Mouse (Mus musculus) lung, postnatal 25 days (tissue): ENCODE data around the gene Olfr1104.

Source experiments
- DNase-seq: peaks from one replicate; pipeline ENCODE4 v3.0.0; 2022; ENCODE audit warnings: low spot score

Olfr1104 gene

DNA sequence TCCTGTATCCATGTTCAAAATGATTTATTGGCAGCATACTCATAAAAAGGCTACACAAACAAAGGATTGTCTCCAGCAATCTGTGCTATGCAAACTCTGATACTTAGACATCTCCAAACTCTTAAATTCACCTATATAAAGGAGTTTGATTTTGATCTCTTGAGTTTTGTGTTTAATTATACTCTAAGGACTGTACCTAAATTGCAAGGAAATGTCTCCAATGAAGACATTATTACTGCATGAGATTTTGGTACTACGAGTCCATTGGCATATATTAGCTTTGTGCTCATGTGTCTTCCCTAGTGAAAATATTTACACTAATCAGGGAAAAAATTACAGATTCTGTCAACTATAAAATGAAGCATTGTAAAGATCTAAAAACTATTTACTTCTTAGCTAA is at the start of gene Olfr1104:
TSS of gene Olfr1104 (minus strand) at position 101 of the 400 bp plus-strand sequence.
- no peak for DNase-seq

GRCm38 (mm10) chr2:87075717-87076116 is 48.8 kb upstream of the Olfr1104 start, which contains the start of gene Olfr1107:
Olfr1107 (minus strand) TSS chr2:87075817.
- no peak for DNase-seq

DNA sequence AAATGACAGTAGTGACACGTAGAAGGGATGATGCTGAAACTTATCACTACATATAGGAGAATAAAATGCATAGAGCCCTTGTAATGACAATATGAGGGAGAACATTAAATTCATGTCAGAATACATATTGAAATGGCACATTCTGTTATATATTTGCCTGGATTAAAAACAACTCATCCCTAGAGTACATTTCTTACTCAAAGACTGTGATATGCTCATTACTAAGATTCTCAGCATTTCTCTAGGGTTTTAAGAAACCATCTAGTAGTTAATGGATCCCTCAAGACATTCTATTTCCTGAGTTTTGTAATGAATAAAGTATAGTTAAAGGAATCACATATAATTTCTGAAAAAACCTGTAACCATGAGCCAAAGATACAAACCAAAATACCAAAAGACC is 25.3 kb upstream of the Olfr1104 start, which contains the start of gene Olfr1106:
TSS of gene Olfr1106 (minus strand) at position 101 of the 400 bp plus-strand sequence.
- no peak for DNase-seq

DNA sequence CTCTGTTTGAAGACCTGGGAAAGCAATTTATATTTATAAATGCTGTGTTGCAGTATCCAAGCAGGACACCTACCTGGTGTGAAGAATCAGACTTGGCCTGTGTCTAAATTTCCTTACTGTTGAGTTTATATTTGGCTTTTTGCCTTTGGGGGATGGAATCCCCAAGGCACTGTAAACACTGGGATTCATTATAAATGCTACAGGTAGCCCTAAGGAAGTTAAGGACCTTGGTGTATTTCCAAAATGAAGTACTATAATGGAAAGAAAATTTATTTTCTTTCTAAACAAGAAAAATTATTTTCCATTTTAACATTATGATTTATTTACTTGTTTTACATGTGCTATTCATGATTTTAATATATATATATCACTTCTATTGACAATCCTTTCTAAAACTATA is 9.6 kb upstream of the Olfr1104 start, which contains the start of gene Olfr1105:
TSS of gene Olfr1105 (minus strand) at position 101 of the 400 bp plus-strand sequence.
- DNase-seq, result no peak

DNA sequence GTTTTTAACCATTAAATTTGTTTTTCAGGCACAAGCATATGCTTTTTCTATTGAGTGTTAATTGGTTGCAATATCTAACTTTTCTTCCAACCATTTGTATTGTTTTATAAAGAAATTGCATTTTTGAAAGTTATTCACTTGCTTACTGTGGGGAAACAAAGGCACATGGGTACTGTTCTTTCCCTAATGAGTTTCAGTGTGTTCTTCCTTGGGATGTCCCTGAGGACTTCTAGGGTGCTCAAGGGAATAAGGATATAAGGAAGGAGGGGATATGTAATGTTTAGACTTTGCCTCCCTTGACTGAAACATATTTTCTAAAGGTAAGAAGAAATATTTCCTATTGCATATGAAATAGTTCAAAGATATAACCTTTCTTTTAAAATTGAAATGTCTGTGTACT is 28.8 kb downstream of the Olfr1104 start, which contains the start of gene Olfr1102:
TSS of gene Olfr1102 (plus strand) at position 301 of the 400 bp plus-strand sequence.
- DNase-seq, result no peak

GRCm38 (mm10) chr2:86991121-86991520 is 35.8 kb downstream of the Olfr1104 start, which contains the start of gene Olfr1101:
Olfr1101 (minus strand) TSS chr2:86991221.
- no peak for DNase-seq

DNA sequence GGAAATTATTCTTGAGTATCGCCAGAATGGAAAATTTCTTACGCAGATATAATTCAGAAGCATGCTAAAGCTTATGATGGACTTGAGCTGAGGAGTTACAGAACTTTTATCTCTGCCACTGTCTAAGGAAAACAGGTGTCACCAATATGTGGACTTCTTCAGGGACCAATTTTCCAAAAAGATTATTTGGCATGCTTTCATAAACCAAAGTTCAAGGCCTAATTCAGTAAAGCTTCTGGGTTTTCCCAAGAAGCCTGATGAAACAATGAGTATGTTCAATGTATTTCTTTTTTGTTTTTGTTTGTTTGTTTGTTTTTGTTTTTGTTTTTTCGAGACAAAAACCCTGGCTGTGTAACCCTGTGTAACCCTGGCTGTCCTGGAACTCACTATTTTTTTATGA is 47.0 kb downstream of the Olfr1104 start, which contains the start of gene Olfr1100:
TSS of gene Olfr1100 (minus strand) at position 101 of the 400 bp plus-strand sequence.
- no peak for DNase-seq
